Mouse (Mus musculus) hindbrain, embryonic 11.5 days (tissue): ENCODE data around the gene Pxn. TPM values are rescaled to one million over a fixed set of nuclear protein-coding genes. Genes with fewer than 3 reads are reported as not detected.
A peak's percentile ranks its signal among the peaks of the same experiment; 100 is the strongest.
"Not testable (repeated sequence)": the region's sequence is repeated elsewhere in the genome, so short reads cannot be mapped to it uniquely, and the experiment has no call there.

Experiments used
- ATAC-seq: fragments of 200-750 bp; cut with Nextera tagmentation; 2 replicates; pipeline ENCODE4 v1.8.0; 2017; ENCODE audit warnings: mild to moderate bottlenecking, moderate TSS enrichment, moderate library complexity; ENCODE audit not compliant: low FRiP score
- DNase-seq: peaks from one replicate; pipeline ENCODE4 v3.0.0-alpha.2; 2015; ENCODE audit warnings: low spot score
- H3K27ac ChIP-seq: fragments of 300-500 bp; sonication (generic); 2 replicates; pipeline ENCODE4 v1.5.1; 2014; ENCODE audit warnings: mild to moderate bottlenecking, low read depth, low read length
- H3K27me3 ChIP-seq: fragments of 300-500 bp; sonication (generic); 2 replicates; pipeline ENCODE4 v1.6.1; 2014; ENCODE audit warnings: mild to moderate bottlenecking, low read length, moderate library complexity, mixed read lengths; ENCODE audit not compliant: control insufficient read depth, insufficient read depth
- H3K36me3 ChIP-seq: fragments of 300-500 bp; sonication (generic); 2 replicates; pipeline ENCODE4 v1.6.1; 2014; ENCODE audit warnings: mild to moderate bottlenecking, low read length, moderate library complexity, mixed read lengths; ENCODE audit not compliant: control insufficient read depth, insufficient read depth
- H3K4me1 ChIP-seq: fragments of 300-500 bp; sonication (generic); replicated peaks from 2 replicates; pipeline ENCODE4 v1.6.1; 2014; ENCODE audit warnings: low read length, mixed read lengths; ENCODE audit not compliant: control insufficient read depth, insufficient read depth
- H3K4me2 ChIP-seq: fragments of 300-500 bp; sonication (generic); replicated peaks from 2 replicates; pipeline ENCODE4 v1.6.1; 2014; ENCODE audit warnings: mild to moderate bottlenecking, low read depth, low read length
- H3K4me3 ChIP-seq: fragments of 300-500 bp; sonication (generic); 2 replicates; pipeline ENCODE4 v1.5.1; 2014; ENCODE audit warnings: low read depth, low read length
- H3K9ac ChIP-seq: fragments of 300-500 bp; sonication (generic); 2 replicates; pipeline ENCODE4 v1.6.1; 2014; ENCODE audit warnings: low read depth, low read length
- H3K9me3 ChIP-seq: fragments of 300-500 bp; sonication (generic); 2 replicates; pipeline ENCODE4 v1.6.1; 2016; ENCODE audit warnings: low read length; ENCODE audit not compliant: control insufficient read depth
- WGBS: fragments of 180-500 bp; shearing (Covaris S2); extraction: QIAGEN DNeasy Blood & Tissue Kit; methylation state at CpG from one replicate; pipeline ENCODE4 v1.1.7; 2014; 5-methylcytosine and 5-hydroxymethylcytosine counted together
- polyA plus RNA-seq: library from polyadenylated mRNA; unstranded; fragments of >200 nt; fragmentation: Nextera tagmentation; extraction: Ambion mirVana; gene quantifications from 2 replicates; pipeline ENCODE4 v1.2.1, GENCODE M21; 2014

Pxn gene
- polyA plus RNA-seq, 1 experiment from 2014 or later, result 10.1 TPM

DNA sequence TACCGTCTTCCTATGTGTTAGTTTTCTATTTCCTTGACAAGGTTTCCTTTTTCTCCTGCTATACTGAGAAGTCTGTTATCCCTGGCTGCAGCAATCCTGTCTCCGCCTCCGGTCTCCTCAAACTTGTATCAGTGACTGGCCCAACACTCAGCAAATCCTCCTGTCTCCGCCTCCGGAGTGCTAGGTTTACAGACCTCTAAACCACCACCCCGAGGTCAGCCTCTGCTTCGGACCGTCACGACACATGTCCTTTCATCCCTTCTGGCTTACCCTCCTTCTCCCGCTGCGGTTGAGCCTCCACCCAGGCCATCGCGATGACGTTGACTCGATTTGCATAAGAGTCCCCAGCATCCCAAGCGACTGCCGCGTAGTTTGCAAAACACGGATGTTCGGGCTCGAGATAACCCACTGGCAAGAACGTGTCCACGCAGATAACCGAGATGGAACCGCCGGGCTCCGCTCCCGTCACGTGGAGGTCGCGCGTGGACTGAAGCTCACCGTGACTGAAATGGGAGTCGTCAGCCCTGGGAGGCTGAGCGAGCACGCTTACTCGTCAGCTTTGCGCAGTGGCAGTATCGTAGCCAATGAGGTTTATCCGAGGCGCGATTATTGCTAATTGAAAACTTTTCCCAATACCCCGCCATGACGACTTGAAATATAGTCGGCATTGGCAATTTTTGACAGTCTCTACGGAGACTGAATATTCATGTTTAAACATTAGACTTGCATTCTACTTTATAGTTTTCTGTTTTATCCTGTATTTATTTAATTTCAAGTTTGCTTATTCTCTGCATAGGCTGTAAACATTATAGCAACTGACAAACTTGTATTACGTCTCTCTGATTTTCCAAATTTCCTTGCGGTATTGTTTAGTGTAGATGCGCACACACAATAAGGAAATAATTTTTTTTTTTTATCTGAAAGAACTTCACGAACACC lies 16.5 kb upstream of the Pxn start:
- whole genome bisulfite sequencing, result under 1% methylated on average over 50 of the region's 50 CpGs

GRCm38 (mm10) chr5:115490638-115491000 lies 15.9 kb upstream of the Pxn start:
- Histone ChIP-seq H3K9ac (no peak overlapping the region), H3K4me1 (peaks cover 6% of the 10 kb centered on the region; the same call in 1 of the 2 replicates), H3K9me3 (no peaks in the 10 kb centered on the region), H3K27ac (0 out of 2 replicates have a peak overlapping the region, but pooled peaks have one; percentile 18), H3K27me3 (no peaks in the 10 kb centered on the region), H3K36me3 (no peaks in the 10 kb centered on the region), H3K4me2 (no peak overlapping the region), H3K4me3 (no peak overlapping the region)
- DNase-seq, result no peak
- no peak for ATAC-seq
- 11% methylated on average over 8 of the region's 8 CpGs for WGBS

More for the DNA sequence above, 16.5 kb upstream of the Pxn start:
- ATAC-seq (peak; percentile 83), DNase-seq (peak; percentile 88)
- H3K4me3 ChIP-seq, result peak overlapping the region; percentile 26
- peak overlapping the region; percentile 54 for H3K4me2 ChIP-seq
- peak overlapping the region; percentile 86 for H3K9ac ChIP-seq
- peak overlapping the region; percentile 100 for H3K27ac ChIP-seq
- no peaks in the 10 kb centered on the region for H3K9me3 ChIP-seq
- no peaks in the 10 kb centered on the region for H3K27me3 ChIP-seq
- peaks cover 6% of the 10 kb centered on the region; the same call in 1 of the 2 replicates for H3K4me1 ChIP-seq
- H3K36me3 ChIP-seq, result no peaks in the 10 kb centered on the region

- H3K27ac ChIP-seq, result no peak overlapping the region
- no peaks in the 10 kb centered on the region for H3K9me3 ChIP-seq
- DNase-seq (no peak), ATAC-seq (no peak)
- WGBS, result 36% methylated on average over 5 of the region's 5 CpGs
- H3K4me2 ChIP-seq, result no peak overlapping the region
- H3K4me1 ChIP-seq, result peaks cover 6% of the 10 kb centered on the region; the same call in 1 of the 2 replicates
- H3K9ac ChIP-seq, result no peak overlapping the region
- no peaks in the 10 kb centered on the region for H3K27me3 ChIP-seq
- H3K4me3 ChIP-seq, result no peak overlapping the region
- no peaks in the 10 kb centered on the region for H3K36me3 ChIP-seq
Observed at GRCm38 (mm10) chr5:115491076-115491475, 15.4 kb upstream of the Pxn start.

GRCm38 (mm10) chr5:115491771-115492322 lies 14.6 kb upstream of the Pxn start:
- Histone ChIP-seq H3K4me1 (peaks cover 6% of the 10 kb centered on the region; the same call in 1 of the 2 replicates), H3K27ac (no peak overlapping the region), H3K36me3 (no peaks in the 10 kb centered on the region), H3K9ac (peak overlapping the region; percentile 45), H3K4me3 (no peak overlapping the region; the same call in 1 of the 2 replicates), H3K4me2 (peak overlapping the region; percentile 32), H3K27me3 (no peaks in the 10 kb centered on the region), H3K9me3 (no peaks in the 10 kb centered on the region)
- ATAC-seq (no peak), DNase-seq (peak; percentile 45)
- WGBS, result 7% methylated on average over 28 of the region's 28 CpGs

DNA sequence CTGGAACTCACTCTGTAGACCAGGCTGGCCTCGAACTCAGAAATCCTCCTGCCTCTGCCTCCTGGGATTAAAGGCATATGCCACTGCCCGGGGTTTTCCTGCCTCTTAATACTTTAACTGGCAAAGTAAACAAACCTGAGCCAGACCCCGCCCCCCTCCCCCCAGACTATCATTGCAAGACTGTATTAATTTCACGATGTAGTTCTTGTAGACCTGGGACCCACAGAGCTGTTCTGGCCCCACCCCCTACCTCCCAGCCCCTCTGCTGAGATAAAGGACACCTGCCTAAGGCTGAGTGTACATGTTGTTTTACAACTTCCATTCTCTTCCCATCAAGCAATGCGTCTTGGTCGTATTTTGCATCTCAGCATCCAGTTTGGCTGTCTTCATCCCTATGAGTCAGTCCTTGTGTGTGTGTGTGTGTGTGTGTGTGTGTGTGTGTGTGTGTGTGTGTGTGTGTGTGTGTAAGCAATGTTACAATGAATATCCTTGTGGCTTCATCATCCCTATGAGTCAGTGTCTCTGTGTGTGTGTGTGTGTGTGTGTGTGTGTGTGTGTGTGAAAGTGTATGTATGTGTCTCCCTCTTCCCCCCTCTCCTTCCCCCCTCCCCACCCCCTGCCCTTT lies 13.7 kb upstream of the Pxn start:
- WGBS, result 82% methylated on average over 6 of the region's 6 CpGs
- H3K4me2 ChIP-seq, result no peak overlapping the region
- DNase-seq (no peak), ATAC-seq (no peak)
- H3K4me1 ChIP-seq, result peaks cover 6% of the 10 kb centered on the region; the same call in 1 of the 2 replicates
- H3K27me3 ChIP-seq, result no peaks in the 10 kb centered on the region
- H3K9ac ChIP-seq, result no peak overlapping the region
- no peaks in the 10 kb centered on the region for H3K36me3 ChIP-seq
- no peak overlapping the region for H3K27ac ChIP-seq
- no peak overlapping the region for H3K4me3 ChIP-seq
- no peaks in the 10 kb centered on the region for H3K9me3 ChIP-seq

DNA sequence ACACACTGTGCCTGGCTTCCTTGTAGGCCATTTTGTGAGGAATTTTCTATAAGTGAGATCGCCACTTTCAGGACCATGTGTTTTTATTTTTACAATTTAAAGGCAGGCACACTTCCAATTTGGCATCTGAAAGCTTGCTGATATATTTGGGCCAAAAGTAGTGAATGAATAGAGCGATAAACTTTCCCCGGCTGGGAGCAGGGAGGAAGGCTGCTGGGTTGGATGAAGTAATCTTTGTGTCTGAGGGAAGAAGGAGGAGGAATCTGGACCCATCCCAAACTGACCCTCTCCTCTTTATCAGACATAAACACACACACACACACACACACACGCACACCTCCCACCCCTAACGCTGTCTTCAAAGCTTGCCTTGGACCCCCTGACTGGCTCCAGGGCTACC lies 13.0 kb upstream of the Pxn start:
- ATAC-seq (no peak), DNase-seq (no peak)
- H3K9ac ChIP-seq, result no peak overlapping the region
- WGBS, result 74% methylated on average over 5 of the region's 5 CpGs
- H3K27ac ChIP-seq, result no peak overlapping the region
- no peaks in the 10 kb centered on the region for H3K36me3 ChIP-seq
- no peaks in the 10 kb centered on the region for H3K27me3 ChIP-seq
- H3K4me2 ChIP-seq, result no peak overlapping the region
- H3K4me1 ChIP-seq, result peaks cover 6% of the 10 kb centered on the region; the same call in 1 of the 2 replicates
- H3K4me3 ChIP-seq, result no peak overlapping the region
- no peaks in the 10 kb centered on the region for H3K9me3 ChIP-seq

DNA sequence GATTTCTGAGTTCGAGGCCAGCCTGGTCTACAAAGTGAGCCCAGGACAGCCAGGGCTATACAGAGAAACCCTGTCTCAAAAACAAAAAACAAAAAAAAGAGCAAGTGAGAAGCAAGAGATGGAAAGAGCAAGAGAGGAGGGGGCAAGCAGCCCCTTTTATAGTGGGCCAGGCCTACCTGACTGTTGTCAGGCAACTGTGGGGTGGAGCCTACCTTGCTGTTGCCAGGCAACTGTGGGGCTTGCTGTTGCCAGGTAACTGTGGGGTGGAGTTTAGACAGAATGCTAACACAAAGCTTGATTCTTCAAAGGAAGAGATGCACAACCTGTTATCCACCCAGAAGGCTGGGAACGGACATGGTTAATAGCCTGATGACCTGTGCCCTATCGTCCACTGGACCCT lies 10.9 kb upstream of the Pxn start:
- not testable (repeated sequence) for ATAC-seq, H3K9me3 ChIP-seq, H3K4me3 ChIP-seq, H3K4me2 ChIP-seq, H3K9ac ChIP-seq, H3K4me1 ChIP-seq, H3K36me3 ChIP-seq, H3K27ac ChIP-seq, DNase-seq, H3K27me3 ChIP-seq
- 68% methylated on average over 3 of the region's 3 CpGs for WGBS

GRCm38 (mm10) chr5:115497033-115497432 lies 9.4 kb upstream of the Pxn start:
- Histone ChIP-seq H3K4me3 (no peak overlapping the region), H3K9me3 (no peaks in the 10 kb centered on the region), H3K36me3 (no peaks in the 10 kb centered on the region), H3K27ac (no peak overlapping the region), H3K9ac (no peak overlapping the region), H3K27me3 (no peaks in the 10 kb centered on the region), H3K4me2 (no peak overlapping the region), H3K4me1 (peaks cover 1% of the 10 kb centered on the region; the same call in 1 of the 2 replicates)
- no peak for DNase-seq
- no peak for ATAC-seq
- WGBS, result 77% methylated on average over 7 of the region's 7 CpGs
